Mouse (Mus musculus): ENCODE measurements at regions not wholly inside any gene's neighbourhood (a gene's known extent, or its start where the extent isn't known, plus 50 kb on each side); places are given as distances from the start of the nearest gene placed in this dataset.
"Not testable (repeated sequence)": the region's sequence is repeated elsewhere in the genome, so short reads cannot be mapped to it uniquely, and the experiment has no call there.

GRCm38 (mm10) chr14:108828668-108829067 lies 85.3 kb downstream of the Slitrk1 start:
- intact Hi-C loops (cut with DNase I) = no loop called here
- DNase-seq = no peak

DNA sequence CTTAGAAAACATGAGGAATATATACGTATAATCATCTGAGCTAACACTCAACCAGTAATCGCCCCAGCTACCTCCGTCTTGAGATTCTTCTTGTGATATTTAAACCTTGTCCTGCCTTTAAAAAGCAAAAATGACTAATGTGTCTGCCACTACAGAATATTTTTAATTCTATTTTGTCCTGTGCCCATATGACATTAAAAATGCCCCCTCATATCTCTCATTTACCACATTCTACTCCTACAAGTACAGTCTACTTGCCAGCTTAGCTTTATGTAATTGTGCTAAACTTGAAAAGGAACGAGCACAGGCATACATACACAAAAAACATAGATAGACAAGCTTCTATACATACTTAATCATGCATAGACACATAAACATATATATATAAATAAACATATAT lies 92.4 kb downstream of the Slitrk1 start:
- intact Hi-C loops (cut with DNase I) = no loop called here
- DNase-seq = no peak

GRCm38 (mm10) chr14:108819370-108819769 lies 94.6 kb downstream of the Slitrk1 start:
- no peak for DNase-seq
- intact Hi-C loops (cut with DNase I) = no loop called here

GRCm38 (mm10) chr14:108805394-108805982 lies 108.5 kb downstream of the Slitrk1 start:
- intact Hi-C loops (cut with DNase I) = no loop called here

DNA sequence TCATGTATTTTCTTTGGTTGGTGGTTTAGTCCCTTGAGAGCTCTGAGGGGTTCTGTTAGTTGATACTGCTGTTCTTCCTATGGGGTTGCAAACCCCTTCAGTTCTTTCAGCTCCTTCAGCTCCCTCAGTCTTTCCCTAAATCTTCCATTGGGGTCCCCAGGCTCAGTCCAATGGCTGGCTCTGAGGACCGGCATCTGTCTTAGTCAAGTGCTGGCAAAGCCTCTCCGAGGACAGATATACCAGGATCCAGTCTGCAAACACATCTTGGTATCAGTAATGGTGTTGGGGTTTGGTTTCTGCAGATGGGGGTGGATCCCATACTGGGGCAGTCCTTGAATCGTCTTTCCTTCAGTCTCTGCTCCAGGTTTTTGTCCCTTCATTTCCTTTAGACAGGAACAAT lies 115.1 kb downstream of the Slitrk1 start:
- intact Hi-C loops (cut with DNase I) = no loop called here

More at GRCm38 (mm10) chr14:108805394-108805982, 108.5 kb downstream of the Slitrk1 start:
- DNase-seq = no peak

DNA sequence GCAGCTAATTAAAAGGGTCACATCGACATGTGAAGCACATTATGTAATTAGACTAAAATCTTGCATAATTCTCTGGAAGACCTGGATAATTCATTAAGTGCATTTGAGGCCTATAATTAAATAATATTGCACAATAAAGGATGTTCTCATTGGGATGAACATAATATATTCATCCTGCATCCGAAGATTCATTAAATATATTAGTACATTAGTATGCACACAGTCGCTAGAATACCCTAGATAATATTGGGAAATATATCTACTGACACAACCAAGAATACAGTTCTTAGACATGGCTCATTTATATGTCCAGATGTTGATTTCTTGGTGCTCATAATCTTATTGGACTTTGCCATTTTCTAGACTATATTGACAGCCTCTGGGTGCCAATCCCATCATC lies 121.5 kb downstream of the Slitrk1 start:
- intact Hi-C loops (cut with DNase I) = no loop called here
- DNase-seq = no peak

More for the DNA sequence above, 115.1 kb downstream of the Slitrk1 start:
- DNase-seq = no peak

DNA sequence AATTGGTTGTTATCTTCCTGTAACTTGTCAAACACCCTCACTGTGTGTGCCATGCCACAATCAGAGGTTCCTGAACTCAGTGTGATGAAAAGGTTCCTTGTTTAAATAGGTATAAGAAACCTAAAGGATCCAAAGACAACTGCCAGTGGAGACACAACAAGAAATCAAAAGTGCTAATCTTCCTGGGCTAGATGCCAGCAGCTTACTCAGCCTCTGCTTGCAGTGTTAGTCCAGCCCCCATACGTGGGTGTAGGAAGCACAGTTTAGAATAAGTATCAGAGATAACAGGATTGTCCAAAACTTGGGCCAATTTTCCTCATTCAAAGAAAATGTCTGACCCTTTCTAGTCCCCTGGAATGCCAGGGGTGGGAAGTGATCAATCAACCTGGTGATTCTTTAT lies 122.7 kb downstream of the Slitrk1 start:
- DNase-seq = no peak
- intact Hi-C loops (cut with DNase I) = no loop called here

GRCm38 (mm10) chr14:108748730-108749129 lies 165.2 kb downstream of the Slitrk1 start:
- intact Hi-C loops (cut with DNase I) = no loop called here
- DNase-seq = peak in 1 of 2 experiments; percentile 2

DNA sequence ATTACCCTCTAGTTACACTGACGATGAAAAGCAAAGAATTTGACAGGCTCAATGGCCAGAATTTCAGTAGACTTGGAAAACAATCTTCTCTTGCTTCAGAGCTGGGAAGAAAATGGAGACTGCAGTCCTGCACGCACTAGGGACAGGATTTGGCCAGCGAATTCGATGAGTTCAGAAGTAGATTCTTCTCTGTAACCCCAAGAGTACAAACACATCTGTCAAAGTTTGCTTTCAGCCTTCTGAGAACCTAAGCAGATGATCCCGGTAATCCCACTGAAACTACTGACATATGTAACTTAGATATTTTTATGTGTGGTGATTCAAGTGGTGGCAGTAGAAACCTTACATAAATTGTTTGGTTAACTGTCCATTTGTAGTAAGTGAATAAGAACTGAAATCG lies 202.1 kb downstream of the Slitrk1 start:
- intact Hi-C loops (cut with DNase I) = no loop called here
- DNase-seq = no peak

DNA sequence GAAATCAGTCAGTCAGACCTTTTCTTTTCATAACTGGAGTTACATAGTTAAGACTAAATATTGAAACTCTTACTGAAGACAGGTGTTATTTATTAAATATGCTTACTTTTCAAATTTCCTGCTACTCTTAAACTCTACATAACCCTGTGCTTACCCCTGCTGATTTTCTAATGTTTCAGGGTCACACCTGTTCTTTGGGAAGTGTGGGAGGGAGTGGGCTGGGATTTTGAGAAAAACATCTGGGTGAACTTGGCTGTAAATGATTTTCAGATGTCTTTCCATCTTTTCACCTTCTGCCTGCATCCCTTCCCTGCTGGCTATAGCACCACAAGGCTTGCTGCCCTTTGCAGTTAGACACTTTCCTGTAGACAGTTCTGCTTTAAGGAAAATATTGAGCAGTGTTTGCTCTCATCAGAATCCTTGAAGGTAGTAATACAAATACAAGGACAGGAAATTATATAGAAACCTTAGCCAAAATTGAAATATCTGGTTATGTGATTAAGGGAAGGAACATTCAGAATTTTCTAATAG lies 204.8 kb downstream of the Slitrk1 start:
- intact Hi-C loops (cut with DNase I) = no loop called here
- DNase-seq = no peak

DNA sequence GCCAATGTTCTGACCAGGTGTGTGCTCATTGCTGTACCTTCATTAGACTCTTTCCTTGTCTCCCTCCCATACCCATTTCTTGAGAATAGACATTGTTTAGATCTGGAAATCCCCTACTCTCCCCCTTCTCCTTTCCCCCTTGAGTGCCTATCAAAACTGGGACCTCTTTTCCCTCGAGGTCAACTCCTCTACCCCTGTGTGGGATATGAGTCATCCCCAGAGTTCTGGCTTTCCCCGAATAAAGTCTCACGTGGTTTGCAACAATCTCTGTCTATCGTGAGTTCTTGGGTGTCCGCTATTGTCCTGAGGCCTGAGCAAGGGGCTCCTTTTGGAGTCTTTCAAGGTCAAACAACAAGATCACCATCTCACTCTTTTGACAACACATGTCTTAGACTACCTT lies 209.3 kb downstream of the Slitrk1 start:
- intact Hi-C loops (cut with DNase I); DNase-seq: not testable (repeated sequence)

DNA sequence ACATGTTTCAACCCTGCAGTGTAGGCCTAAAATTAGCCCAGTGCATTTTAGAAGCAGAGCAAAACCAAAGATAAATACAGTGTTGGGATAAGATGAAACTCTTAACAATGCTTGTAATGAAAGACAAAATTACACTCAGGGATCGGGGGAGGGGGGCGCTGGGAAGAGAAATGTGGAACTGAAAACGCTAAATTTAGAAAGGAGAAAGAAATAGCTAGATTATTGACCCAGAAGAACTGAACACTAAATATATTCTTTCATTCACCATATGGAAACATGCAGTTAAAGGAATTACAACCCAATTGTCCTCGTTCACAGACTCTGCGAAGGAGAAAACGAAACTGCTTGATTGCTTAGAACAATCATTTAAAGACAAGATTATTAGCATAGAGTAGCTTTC lies 249.1 kb downstream of the Slitrk1 start:
- intact Hi-C loops (cut with DNase I) = no loop called here
- no peak for DNase-seq

- intact Hi-C loops (cut with DNase I) = no loop called here
- no peak for DNase-seq
These were observed 275.7 kb downstream of the Slitrk1 start for GRCm38 (mm10) chr14:108638291-108638690.

- intact Hi-C loops (cut with DNase I) = no loop called here
- no peak for DNase-seq
These were observed 278.7 kb downstream of the Slitrk1 start for GRCm38 (mm10) chr14:108635266-108635665.

DNA sequence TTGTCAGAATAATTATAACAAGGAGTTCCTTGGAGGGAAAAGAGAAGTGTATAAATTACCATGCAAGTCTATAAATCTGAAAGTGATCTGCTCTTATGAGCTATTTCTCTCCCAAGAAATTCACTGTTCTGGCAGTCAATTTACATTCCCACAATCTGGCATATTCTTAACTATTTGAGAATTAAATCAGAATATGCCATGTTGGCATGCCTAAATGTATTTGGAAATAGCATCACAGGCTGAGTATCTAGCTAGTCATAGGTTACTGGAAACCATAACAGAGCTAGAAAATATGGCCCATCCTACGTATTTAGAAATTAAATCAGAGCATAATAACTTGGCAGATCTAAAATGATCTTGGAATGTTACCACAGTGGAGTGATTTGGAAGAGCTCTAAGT lies 303.9 kb downstream of the Slitrk1 start:
- DNase-seq = no peak
- intact Hi-C loops (cut with DNase I) = no loop called here
